Mouse (Mus musculus) telencephalon, adult 2 months (tissue): ENCODE data around the gene Pithd1.

ENCODE experiments used
- DNase-seq: peaks from one replicate; pipeline ENCODE4 v3.0.0-alpha.2; 2011; ENCODE audit warnings: low read depth, low spot score

Pithd1 gene

GRCm38 (mm10) chr4:135986943-135987710, at the start of gene Pithd1:
TSS of gene Pithd1 (minus strand) at chr4:135987264.
- DNase-seq, result peak; percentile 80

- no peak for DNase-seq
Measured at GRCm38 (mm10) chr4:136035078-136035477, 48.0 kb upstream of the Pithd1 start.

GRCm38 (mm10) chr4:136033231-136033630, 46.2 kb upstream of the Pithd1 start:
- no peak for DNase-seq

GRCm38 (mm10) chr4:136030968-136031909, 44.2 kb upstream of the Pithd1 start:
- DNase-seq, result no peak

- DNase-seq, result no peak
Measured at GRCm38 (mm10) chr4:136028689-136029088, 41.6 kb upstream of the Pithd1 start.

GRCm38 (mm10) chr4:136028132-136028564, 41.1 kb upstream of the Pithd1 start:
- DNase-seq, result no peak

GRCm38 (mm10) chr4:136027416-136028131, 40.5 kb upstream of the Pithd1 start:
- DNase-seq, result no peak

- no peak for DNase-seq
Measured at GRCm38 (mm10) chr4:136025350-136025749, 38.3 kb upstream of the Pithd1 start.

- DNase-seq, result no peak
Measured at GRCm38 (mm10) chr4:136022924-136023323, 35.9 kb upstream of the Pithd1 start.

GRCm38 (mm10) chr4:136021549-136022047, 34.5 kb upstream of the Pithd1 start, which contains the start of gene Eloa:
TSS of gene Eloa (minus strand) at chr4:136021763.
- DNase-seq, result peak; percentile 98

- DNase-seq, result peak; percentile 9
Measured at GRCm38 (mm10) chr4:136020743-136021548, 33.9 kb upstream of the Pithd1 start.

GRCm38 (mm10) chr4:136016059-136016602, 29.1 kb upstream of the Pithd1 start:
- DNase-seq, result no peak

- no peak for DNase-seq
Measured at GRCm38 (mm10) chr4:136010586-136010985, 23.5 kb upstream of the Pithd1 start.

GRCm38 (mm10) chr4:136008782-136009447, 21.9 kb upstream of the Pithd1 start:
- no peak for DNase-seq

GRCm38 (mm10) chr4:136006821-136007220, 19.8 kb upstream of the Pithd1 start:
- DNase-seq, result no peak

- DNase-seq, result no peak
Measured at GRCm38 (mm10) chr4:136004921-136005320, 17.9 kb upstream of the Pithd1 start.

- no peak for DNase-seq
Measured at GRCm38 (mm10) chr4:136004107-136004675, 17.1 kb upstream of the Pithd1 start.

GRCm38 (mm10) chr4:135995118-135995517, 8.1 kb upstream of the Pithd1 start:
- no peak for DNase-seq

- no peak for DNase-seq
Measured at GRCm38 (mm10) chr4:135993941-135994340, 6.9 kb upstream of the Pithd1 start.
